Mouse (Mus musculus) olfactory bulb, adult 2 months (tissue): ENCODE data around the gene Cd33.
A peak's percentile ranks its signal among the peaks of the same experiment; 100 is the strongest.

ENCODE experiments used
- CTCF ChIP-seq: fragments of 200-500 bp; IDR thresholded peaks from 2 replicates; pipeline ENCODE4 v1.5.1; 2012; ENCODE audit warnings: low read depth, mild to moderate bottlenecking, low read length, moderate library complexity; ENCODE audit not compliant: insufficient read depth
- POLR2A ChIP-seq: fragments of 200-500 bp; IDR thresholded peaks from 2 replicates; pipeline ENCODE4 v1.6.1; 2012; ENCODE audit warnings: mild to moderate bottlenecking, low read depth, low read length, moderate library complexity; ENCODE audit not compliant: insufficient read depth

DNA sequence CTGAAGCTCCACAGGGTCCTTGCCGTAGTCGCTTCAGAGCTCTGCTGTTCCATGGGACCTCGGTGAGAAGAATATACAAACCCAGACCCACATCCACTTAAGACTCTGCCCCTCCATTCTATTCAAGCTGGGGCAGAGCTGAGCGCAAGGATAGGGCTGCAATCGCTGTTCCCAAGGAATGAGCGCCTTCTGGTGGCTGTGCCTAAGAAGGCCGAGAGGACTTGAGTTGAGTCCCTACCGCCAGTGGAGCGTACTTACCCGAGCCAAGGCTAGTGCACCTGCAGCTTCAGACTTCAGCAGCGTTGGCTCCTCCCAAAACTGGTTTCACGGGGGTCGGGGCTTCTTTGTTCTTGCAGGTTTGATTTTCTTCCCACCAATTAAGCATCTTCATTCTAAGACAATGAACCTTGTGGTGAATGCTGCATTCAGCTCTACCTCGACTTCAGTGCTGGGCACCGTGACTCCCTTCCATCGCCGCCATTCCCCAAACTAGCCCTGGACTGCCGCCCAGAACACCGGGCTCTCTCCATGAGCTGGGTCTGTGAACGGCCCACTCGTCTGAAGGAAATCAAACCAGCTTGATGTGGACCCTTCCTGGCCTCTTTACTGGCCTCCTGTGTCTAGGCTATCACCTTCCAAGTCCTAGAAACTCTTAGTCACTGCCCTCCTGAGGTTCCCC, 48.7 kb downstream of the Cd33 start:
- TF ChIP-seq CTCF, result peak; percentile 95
- TF ChIP-seq POLR2A, result no peak
